Mouse (Mus musculus) testis, adult 2 months (tissue): ENCODE results near the gene Dus3l.

Experiments used
- CTCF ChIP-seq: fragments of 200-500 bp; IDR thresholded peaks from 2 replicates; pipeline ENCODE4 v1.5.1; 2012; ENCODE audit warnings: low read depth, mild to moderate bottlenecking, inconsistent platforms, low read length, moderate library complexity; ENCODE audit not compliant: control insufficient read depth, insufficient read depth, insufficient replicate concordance
- POLR2A ChIP-seq: fragments of 200-500 bp; IDR thresholded peaks from 2 replicates; pipeline ENCODE4 v1.6.1; 2012; ENCODE audit warnings: low read depth, mild to moderate bottlenecking, inconsistent platforms, low read length, moderate library complexity; ENCODE audit not compliant: control insufficient read depth

- TF ChIP-seq POLR2A (peak; percentile 10; the same call in 1 of the 2 replicates), CTCF (no peak)
Measured at GRCm38 (mm10) chr17:56778779-56779362, 14.3 kb downstream of the Dus3l start.
